Mouse (Mus musculus) CD4-positive helper T cell, adult 2 months (primary cell): ENCODE data around the gene Gda.

Source experiments
- DNase-seq: peaks from one replicate; pipeline ENCODE4 v3.0.0-alpha.2; 2012; ENCODE audit warnings: low read depth, missing footprints, low spot score

Gda gene

DNA sequence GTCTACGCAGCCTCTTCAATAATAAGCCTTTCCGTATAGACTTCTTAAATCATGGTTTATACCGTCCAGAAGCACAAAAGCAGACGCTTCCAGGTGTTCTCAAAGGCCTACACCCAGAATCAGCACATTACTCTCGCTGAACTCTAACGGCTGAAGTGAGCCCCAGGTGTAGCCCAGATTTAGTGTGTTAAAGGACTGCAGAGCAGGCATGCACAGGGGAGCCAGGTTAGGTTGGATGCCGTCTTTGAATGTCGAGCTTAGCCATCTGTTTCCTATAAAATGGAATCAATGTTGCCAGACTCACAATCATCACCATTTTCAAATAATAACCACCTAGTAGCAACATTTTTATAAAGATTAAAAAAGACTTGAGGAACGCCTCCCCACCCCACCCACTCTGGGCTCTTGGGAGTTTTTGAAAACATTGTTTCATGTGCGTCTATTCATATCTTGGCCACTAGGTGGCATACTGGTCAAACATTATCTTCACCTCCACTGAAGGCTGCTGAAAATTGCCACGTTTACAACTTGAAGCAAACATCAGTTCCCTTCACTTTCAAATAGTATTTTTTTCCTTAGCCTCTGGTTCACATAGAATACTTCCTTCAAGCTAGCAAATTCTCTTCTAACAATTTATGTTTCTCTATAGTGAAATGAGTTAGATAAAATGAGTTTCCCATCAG, 100.0 kb downstream of the Gda start:
- DNase-seq: peak; percentile 55

DNA sequence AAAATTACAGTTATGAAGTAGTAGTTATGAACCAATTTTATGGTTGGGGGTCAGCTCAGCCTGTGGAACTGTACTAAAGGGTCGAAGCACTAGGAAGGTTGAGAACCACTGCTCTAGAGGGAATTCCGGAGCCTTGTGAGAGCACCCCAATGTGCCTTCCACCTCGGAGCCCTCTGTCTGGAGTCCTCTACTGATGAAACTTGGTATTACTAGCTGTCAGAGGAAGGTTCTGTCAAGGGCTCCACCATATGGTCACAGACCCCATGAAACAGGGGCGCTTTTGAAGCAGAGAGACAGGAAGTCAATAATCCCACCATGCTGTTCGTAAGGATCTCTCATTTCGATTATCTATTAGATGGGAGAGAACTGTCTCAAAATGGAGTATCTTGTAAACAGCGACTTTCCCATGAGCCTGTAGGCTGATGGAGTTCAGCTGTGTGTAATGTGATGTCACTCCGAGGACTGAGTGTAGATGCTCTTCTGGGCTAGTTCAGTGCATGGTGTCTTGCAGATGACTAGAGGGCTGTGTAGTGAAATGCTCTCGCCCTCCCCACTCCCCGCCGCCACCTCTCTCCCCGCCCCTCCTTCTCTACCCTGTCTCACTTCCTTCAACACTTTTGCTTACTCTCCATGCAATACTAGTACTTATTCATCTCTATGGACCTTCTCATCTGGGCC, 100.7 kb downstream of the Gda start:
- no peak for DNase-seq

DNA sequence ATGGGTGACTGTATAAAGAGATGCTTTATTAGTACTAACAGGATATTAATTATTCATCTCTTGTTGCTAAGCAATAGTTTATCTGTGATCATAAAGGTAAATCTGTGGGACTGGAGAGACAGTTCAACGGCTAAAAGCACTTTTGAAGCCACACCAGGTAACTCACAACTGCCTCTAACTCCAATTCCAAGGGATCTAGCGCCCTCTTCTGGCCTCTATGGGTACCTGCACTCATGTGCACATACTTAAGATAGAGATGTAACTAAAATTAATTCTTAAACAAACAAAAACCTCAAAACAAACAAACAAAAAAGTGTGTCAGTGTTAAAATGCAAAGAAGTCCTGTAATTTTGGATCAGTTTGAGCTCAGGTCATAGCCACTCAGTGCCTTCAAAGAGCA, 101.9 kb downstream of the Gda start:
- DNase-seq: no peak

DNA sequence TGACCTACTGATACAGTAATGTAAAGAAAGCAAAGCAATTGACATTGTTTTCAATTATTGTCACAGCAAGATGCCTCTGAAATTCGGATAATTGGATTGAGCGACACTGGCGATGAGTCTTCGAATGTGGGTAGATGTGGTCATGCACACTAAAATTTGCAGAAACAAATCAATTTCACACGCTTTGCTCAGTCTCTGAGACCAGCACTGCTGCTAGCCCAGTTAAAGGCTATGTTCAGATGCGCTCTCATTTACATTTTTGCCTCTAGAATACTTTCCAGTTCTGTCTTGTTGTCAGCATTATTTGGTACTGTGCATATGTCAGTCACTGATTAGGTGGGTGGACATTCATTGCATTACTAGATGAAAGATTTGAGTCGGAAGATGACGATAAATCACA, 102.5 kb downstream of the Gda start:
- no peak for DNase-seq

DNA sequence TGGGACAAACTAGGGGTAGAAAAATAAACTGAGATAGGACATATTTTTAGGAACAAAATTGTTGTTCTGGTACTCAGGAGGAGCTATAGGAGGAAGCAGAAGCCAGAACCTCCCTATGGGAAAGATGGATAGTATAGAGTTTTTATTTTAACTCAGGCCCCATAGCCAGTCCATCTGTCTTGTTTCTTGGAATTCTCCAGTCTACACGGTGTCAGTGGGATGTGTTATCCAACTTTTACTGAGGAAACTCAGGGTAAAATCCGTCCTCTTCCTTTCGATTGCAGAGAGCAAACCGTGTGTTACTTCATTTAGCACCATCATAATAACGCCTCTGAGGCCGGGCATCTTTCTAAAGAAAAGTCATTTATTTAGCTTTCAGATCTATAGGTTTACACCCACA, 104.1 kb downstream of the Gda start:
- no peak for DNase-seq

DNA sequence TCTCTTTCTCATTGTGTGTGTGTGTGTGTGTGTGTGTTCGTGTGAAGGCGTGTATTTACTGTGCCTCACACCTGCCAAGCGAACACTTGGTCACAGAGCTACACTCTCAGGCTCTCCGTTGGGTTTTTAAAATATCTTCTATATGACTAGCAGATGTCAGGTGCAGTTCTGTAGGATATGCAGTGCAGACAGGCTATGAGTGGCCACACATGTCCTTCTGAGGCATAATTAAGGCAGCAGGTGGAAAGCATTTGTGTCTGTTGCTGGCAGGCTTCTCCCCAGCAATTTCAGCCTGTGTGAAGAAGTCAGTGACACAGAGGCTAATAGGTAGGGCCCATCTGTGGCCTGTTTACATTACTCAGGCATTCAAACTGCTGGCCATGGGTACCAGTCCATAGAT, 104.7 kb downstream of the Gda start:
- no peak for DNase-seq

DNA sequence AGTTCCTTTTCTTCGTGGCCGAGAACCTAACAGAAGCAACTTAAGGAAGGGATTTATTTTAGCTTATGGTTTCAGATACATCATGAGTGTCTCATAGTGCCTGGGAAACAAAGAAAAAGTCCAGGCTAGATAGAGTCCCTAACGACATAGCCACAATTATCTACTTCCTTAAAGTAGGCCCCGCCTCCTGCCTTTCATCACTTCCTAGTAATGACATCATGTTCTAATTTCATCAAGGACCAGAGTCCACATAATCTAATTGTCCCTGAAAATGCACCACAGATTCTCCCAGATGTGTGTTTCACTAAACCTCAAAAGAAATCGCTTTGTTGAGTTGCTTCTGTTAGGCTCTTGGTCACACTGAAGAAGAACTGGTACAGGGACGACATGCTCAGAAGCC, 115.5 kb downstream of the Gda start:
- no peak for DNase-seq

DNA sequence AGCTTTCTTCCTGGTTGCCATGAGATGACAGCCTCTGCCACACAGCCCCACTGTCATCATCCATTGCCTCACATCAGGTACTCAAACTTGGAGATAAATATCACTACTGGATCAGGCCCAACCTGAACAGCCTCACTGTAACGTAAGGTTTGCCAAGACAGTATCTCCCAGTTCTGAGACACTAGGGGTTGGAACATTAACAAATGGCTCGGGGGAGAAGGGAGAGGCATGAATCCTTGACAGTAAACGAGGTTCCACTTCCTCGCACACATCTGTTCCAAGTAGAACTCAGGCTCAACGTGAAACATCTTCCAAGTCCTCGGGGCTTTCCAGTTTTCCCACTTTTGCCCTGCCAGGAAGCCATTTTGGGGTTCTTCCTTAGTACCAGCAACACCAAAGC, 123.6 kb downstream of the Gda start:
- no peak for DNase-seq

DNA sequence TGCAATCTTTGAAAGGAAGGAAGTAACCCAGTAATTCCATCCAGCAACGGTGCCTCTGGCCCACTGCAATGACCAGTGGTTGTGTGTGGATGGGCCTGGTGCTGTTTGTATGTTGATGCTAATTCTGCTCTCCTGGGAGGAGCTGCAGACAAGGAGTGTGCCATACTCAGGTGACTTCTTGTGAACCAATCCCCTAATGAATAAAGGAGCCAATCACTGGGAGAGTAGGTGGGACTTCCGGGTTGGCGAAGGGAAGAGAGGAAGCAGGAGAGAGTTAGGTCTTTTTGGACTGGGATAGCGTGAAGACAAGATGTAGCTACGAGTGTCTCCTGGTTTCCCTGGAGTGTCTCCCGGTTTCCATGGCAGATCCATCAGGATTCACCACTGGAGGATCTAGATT, 126.6 kb downstream of the Gda start:
- no peak for DNase-seq
